Mouse (Mus musculus): Measurements from ENCODE around the gene Sertad4. TPM values are rescaled to one million over a fixed set of nuclear protein-coding genes. Genes with fewer than 3 reads are reported as not detected.
A peak's percentile ranks its signal among the peaks of the same experiment; 100 is the strongest.

Gene Sertad4
- total RNA-seq, 2 experiments from 2014 or later: 0.57 TPM; not detected in 1

DNA sequence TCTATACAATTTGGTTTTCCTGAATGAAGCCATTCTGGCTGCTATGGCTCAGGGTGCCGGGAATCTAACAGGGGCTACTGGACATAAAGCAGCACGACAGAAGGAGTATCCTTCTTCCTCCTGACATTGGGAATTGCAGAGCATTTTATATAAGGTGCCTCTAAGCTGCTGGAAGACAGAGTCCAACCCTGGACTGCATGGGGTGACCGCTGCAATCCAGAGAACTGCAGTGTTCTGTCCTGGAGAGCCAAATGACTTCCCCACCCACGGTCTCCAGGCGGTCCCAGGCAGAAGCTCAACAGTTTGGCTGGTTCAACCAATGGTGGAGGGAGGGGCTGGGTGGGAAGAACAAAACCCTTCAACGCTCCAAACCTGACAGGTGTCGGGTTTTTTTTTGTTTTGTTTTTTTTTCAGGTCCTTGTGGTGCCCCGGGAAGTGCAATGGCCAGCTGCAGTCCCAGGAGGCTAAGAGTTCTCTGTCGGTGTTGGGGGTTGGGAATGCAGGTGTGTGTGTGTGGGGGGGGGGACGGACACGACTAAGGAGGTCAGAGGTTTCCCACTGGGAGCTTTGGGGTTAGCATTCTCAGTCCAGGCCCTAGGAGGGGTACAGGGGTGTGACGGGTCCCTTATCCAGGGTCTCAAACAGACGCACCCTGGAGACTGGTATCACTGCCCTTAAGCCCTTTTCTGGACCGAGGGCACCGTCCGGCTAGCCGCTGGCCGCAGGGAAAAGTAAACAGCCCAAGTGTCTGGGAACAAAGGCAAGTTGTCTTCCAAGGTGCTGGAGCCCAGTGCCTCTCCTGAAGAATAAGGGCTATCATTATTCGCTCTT lies 1.4 kb downstream of the Sertad4 start:
- ATAC-seq (replicated peaks; ENCODE audit: low FRiP score, low TSS enrichment, poor library complexity, severe bottlenecking): no peak

GRCm38 (mm10) chr1:192853429-192853828 lies 2.1 kb downstream of the Sertad4 start:
- no peak for ATAC-seq (replicated peaks; ENCODE audit: low FRiP score, low TSS enrichment, poor library complexity, severe bottlenecking)

- no peak for ATAC-seq (replicated peaks; ENCODE audit: low FRiP score, low TSS enrichment, poor library complexity, severe bottlenecking)
Measured at GRCm38 (mm10) chr1:192852047-192852446, 3.5 kb downstream of the Sertad4 start.

GRCm38 (mm10) chr1:192851640-192852039 lies 3.9 kb downstream of the Sertad4 start:
- no peak for ATAC-seq (replicated peaks; ENCODE audit: low FRiP score, low TSS enrichment, poor library complexity, severe bottlenecking)

- ATAC-seq (replicated peaks; ENCODE audit: low FRiP score, low TSS enrichment, poor library complexity, severe bottlenecking): no peak
Measured at GRCm38 (mm10) chr1:192851126-192851525, 4.4 kb downstream of the Sertad4 start.

DNA sequence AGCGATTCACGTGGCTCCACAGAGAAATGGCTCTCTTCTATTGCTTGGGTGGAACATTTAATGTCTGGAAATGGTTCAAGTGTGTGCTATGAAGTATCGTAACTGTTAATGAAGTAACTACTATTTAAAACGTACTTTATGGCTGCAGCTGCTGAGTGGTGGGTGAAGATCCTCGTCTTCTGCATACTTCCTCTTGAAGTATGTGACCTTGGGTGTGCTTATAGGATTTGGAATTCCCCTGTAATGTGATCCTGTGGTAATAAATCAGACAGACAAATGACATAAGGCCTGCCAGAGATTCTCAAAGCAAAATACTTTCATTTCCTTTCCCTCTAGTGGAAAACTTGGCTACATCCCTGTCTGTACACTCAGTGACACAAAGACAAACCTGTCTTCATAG lies 5.9 kb downstream of the Sertad4 start:
- no peak for ATAC-seq (replicated peaks; ENCODE audit: low FRiP score, low TSS enrichment, poor library complexity, severe bottlenecking)

DNA sequence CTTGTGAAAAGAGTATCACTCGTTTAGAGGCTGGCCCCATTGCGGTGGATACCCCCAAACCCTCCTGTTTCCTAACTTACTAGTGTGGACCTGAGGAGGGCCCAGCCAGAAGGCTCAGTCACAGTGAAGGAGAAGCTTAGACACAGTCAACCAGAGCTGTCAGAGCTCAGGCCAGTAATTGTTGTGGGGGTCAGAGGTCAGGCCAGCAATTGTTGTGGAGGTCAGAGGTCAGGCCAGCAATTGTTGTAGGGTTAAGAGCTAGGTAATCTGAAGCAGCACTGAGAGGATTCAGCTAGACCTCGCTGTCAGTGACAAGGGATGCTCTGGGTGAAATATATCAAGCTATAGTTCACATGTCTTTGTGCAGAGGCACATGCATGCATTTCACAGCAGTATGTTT lies 8.3 kb downstream of the Sertad4 start:
- no peak for ATAC-seq (replicated peaks; ENCODE audit: low FRiP score, low TSS enrichment, poor library complexity, severe bottlenecking)

DNA sequence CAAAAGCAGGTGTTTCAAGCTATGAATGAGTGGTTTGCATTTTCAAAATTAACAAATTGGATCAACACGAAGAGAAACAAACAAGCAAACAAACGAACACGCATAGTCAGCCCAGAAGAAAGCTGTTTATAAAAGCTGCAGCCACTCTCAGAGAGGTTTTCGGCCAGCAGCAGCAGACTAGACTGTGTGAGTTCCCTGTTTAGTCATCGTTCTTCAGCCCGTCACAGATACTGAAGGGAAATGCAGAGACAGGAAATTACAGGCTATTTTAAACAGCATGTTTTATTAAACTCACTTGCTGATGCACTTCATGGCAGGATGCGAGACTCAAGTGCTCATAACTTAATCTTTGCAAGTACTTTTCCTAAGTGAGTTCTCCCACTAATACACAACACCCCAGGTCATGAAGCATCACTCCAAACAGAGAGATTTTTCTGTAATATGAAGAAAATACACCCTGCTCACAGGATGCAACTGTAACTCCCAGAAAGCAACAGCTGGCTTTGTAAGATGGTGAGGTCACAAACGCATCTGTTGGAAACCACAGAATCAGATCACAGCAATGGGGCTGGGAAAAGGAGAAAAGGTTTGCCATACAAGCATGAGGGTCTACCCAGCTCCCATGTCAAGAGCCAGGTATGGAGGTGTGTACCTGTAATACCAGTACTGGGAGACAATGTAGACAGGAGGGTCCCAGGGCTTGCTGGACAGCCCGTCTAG lies 14.3 kb downstream of the Sertad4 start:
- ATAC-seq (replicated peaks; ENCODE audit: low FRiP score, low TSS enrichment, poor library complexity, severe bottlenecking): no peak

GRCm38 (mm10) chr1:192840655-192841054 lies 14.9 kb downstream of the Sertad4 start:
- no peak for ATAC-seq (replicated peaks; ENCODE audit: low FRiP score, low TSS enrichment, poor library complexity, severe bottlenecking)

GRCm38 (mm10) chr1:192835211-192835681 lies 20.3 kb downstream of the Sertad4 start:
- 0 out of 2 replicates have a peak, but pooled peaks have one; percentile 5 for ATAC-seq (replicated peaks; ENCODE audit: low FRiP score, low TSS enrichment, poor library complexity, severe bottlenecking)

DNA sequence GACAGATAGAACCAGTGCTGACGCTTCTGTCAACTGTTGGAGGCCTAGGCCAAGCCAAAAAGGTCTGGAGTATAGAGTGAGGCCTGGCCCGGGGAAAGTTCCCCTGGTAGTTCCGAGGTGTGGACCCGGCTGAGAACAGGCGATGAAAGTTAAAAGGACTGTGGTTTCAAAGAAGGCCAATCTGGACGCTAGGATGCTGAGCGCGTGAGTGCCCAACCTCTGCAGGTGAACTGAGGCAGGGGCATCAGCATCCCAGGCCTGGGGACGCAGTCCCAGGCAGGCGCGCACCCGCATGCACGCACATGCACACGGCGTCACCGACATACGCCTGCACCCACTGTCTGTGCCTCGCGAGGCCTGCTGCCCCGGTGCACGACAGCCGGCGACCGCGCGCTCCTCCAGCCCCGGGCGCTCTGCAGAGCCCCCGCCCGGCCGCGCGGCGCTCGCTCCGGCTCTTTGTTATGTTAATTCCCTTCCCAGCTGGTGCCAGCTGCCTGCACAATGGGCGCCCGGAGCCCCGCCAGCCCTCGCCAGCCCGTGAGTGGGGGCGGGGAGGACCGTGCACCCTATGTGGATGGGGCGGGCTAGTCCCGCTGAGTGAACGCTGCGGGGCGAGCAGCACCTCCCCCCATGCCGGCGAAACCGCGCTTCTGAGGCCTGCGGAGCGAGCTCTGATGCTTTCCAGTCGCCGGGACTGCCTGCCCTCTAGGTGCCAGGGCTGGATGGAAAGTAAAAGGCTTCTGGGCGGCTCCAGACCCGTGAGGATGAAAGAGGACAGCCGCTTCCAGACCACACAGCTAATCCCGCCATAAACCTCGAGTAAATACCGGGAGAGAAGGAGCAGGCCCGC lies 21.0 kb downstream of the Sertad4 start:
- peak; percentile 18; the same call in 1 of the 2 replicates for ATAC-seq (replicated peaks; ENCODE audit: low FRiP score, low TSS enrichment, poor library complexity, severe bottlenecking)

DNA sequence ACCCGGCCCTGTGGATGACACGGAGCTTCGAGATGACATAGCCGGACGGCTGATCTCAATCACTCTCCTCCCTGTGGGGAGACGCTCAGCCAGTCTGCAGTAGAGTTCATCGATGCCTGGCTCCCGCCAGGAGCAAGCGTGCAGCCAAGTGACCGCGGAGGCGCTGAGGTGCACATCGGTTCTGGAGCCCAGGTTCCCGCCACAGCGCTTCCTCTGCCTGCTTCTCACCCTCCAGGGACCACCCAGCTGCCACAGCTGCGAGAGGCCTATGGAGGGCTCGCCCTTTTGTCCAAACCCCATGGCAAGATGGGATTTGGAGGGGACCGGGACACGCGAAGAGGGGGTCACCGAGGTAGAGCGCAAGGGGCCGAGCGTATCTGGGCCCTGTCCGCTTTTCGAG lies 22.0 kb downstream of the Sertad4 start:
- ATAC-seq (replicated peaks; ENCODE audit: low FRiP score, low TSS enrichment, poor library complexity, severe bottlenecking): peak; percentile 26; the same call in 1 of the 2 replicates

- peak; percentile 17; the same call in 1 of the 2 replicates for ATAC-seq (replicated peaks; ENCODE audit: low FRiP score, low TSS enrichment, poor library complexity, severe bottlenecking)
Measured at GRCm38 (mm10) chr1:192833097-192833496, 22.5 kb downstream of the Sertad4 start.

DNA sequence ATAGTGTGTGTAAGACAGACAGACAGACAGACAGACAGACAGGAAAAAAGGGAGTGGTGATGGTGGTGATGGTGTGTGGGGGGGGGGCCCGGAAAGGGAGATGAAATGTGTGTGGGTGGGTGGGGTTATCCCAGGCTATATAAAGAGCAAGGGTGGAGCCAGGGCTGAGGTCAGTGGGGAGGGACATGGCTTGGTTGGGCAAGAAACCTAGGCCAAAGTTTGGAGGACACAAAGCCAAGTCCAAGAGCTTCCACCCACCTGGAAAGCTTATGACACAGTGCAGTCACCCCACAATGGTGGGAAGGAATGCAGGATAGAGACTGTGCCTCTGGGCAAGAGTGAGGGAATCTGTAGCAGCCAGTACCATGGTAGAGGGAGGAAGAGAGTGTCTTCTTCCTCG lies 23.2 kb downstream of the Sertad4 start:
- ATAC-seq (replicated peaks; ENCODE audit: low FRiP score, low TSS enrichment, poor library complexity, severe bottlenecking): no peak

DNA sequence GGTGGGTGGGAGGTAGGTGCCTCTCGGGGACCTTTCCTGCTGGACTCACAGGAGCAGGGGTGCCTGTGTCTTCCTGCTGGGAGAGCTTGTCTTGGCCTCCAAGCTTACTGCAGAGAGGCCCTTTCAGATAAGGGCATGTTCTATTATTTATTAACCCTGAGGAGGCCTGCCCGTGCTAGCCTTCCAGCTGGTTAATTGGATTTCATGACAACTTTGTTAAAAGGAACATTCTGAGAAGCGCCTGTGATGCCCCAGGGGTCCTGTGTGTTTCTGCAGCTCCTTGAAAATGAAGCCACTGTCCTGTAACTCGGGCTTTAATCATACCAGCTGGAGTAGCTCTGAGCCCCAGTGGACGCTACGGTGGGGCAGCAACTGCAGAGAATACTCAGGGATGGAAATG lies 25.1 kb downstream of the Sertad4 start:
- ATAC-seq (replicated peaks; ENCODE audit: low FRiP score, low TSS enrichment, poor library complexity, severe bottlenecking): no peak

DNA sequence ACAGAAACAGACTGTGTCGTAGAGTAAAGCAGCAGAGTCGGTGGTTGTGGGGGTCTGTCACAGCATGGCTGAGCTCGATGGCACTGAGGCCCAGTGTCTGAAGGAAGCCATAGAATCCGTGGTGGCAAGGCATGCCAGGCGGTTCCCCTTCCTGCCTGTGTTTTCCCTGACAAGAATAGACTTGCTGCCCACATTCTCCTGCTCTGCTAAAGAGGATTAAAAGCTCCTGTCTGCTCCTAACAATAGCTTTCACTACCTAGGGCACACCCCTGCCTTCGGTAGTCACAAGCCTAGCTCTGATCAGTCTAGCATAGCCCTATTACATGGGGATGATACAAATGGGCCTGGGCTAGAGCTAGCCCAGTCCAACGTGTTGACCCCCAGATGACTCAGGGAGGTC lies 26.6 kb downstream of the Sertad4 start:
- ATAC-seq (replicated peaks; ENCODE audit: low FRiP score, low TSS enrichment, poor library complexity, severe bottlenecking): no peak

DNA sequence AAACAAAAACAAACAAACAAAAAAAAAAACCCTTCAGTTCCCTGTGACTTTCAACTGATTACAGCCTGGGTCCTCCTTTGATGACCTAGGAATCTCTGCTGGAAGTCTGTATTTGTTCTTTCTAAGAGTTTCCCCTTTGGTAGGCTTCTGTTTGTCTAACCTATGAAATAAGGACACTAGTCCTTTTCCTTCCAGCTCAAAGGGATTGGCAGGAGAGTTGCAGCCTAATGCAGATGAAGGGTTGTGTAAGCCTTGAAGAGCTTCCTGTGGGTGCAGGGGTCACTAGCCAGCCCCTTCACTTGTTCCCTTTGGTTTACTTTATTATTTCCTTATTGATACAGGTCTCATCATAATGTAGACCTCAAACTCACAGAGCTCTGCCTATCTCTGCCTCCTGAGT lies 27.6 kb downstream of the Sertad4 start:
- ATAC-seq (replicated peaks; ENCODE audit: low FRiP score, low TSS enrichment, poor library complexity, severe bottlenecking): no peak

DNA sequence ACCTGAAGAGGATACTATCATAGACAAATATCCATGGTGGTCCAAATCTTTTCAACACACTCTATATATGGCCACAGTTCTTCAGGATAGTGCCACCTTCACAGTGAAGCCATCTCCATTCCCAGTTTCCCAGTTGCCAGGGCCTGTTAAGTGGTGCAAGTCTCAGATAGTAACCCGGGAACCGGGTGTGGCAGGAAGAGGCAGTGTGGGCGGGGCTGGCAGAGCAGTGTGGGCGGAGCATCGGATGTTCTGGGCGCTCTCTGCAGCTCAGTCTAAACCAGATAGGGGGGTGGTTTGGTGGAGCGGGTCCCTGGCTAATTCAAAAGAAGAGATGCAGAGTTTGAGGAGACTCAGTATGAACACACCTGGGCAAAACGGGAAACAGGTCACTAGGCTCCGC lies 29.8 kb downstream of the Sertad4 start:
- ATAC-seq (replicated peaks; ENCODE audit: low FRiP score, low TSS enrichment, poor library complexity, severe bottlenecking): peak; percentile 98

- ATAC-seq (replicated peaks; ENCODE audit: low FRiP score, low TSS enrichment, poor library complexity, severe bottlenecking): no peak
Measured at GRCm38 (mm10) chr1:192822652-192823525, 32.7 kb downstream of the Sertad4 start.
